Mouse (Mus musculus): ENCODE data around the gene Vps37d.

Gene Vps37d

GRCm38 (mm10) chr5:135032581-135032980, 45.5 kb downstream of the Vps37d start:
- in situ Hi-C loops (cut with MboI, MseI), result no loop called here

- in situ Hi-C loops (cut with MboI, MseI), result no loop called here
Observed at GRCm38 (mm10) chr5:135029007-135029854, 48.8 kb downstream of the Vps37d start.

GRCm38 (mm10) chr5:135025899-135026298, 52.2 kb downstream of the Vps37d start:
- in situ Hi-C loops (cut with MboI, MseI), result no loop called here

GRCm38 (mm10) chr5:135024665-135025224, 53.3 kb downstream of the Vps37d start:
- in situ Hi-C loops (cut with MboI, MseI), result no loop called here

GRCm38 (mm10) chr5:135023344-135024173, 54.5 kb downstream of the Vps37d start, which contains the start of gene Stx1a:
TSS of gene Stx1a (plus strand) at chr5:135023482.
- in situ Hi-C loops (cut with MboI, MseI), result no loop called here
